ENCODE assay signal across 18 mouse cellular contexts in genomic region chr15:10721259-10721781, GRCm38 (mm10). TPM values are rescaled to one million over a fixed set of nuclear protein-coding genes. Genes with fewer than 3 reads are reported as not detected.
DNase-seq lines count a peak whose midpoint lies in the region; ATAC-seq lines count a peak whose summit lies in the region.
"Had no signal": no experiment of that assay in that cellular context is flagged by ENCODE, and none has a peak within 500 bp of the region (broad histone marks: within the 10 kb centered on the region; RNA-seq: fewer than 3 reads in every experiment).

No protein-coding gene starts in this region.

- no peak overlapping the region for H3K4me2 ChIP-seq in limb, embryonic 13.5 days (replicated peaks)
- no peak overlapping the region for H3K4me2 ChIP-seq in limb, embryonic 15.5 days
- peak overlapping the region; percentile 30; the same call in 1 of the 2 replicates for H3K4me2 ChIP-seq in lung, embryonic 16.5 days (ENCODE audit: low read depth, low read length)
- H3K4me2 ChIP-seq in stomach, embryonic 16.5 days (ENCODE audit: low read depth, low read length) = no peak overlapping the region
- H3K4me2 ChIP-seq: limb, embryonic 12.5 days; midbrain, embryonic 12.5 days had no signal

- H3K9me3 ChIP-seq in limb, embryonic 13.5 days = peaks cover 10% of the 10 kb centered on the region
- H3K9me3 ChIP-seq in limb, embryonic 10.5 days (replicated peaks) = no peaks in the 10 kb centered on the region
- H3K9me3 ChIP-seq in limb, embryonic 15.5 days = no peaks in the 10 kb centered on the region; the same call in 1 of the 2 replicates
- no peaks in the 10 kb centered on the region for H3K9me3 ChIP-seq in lung, embryonic 16.5 days (ENCODE audit: control insufficient read depth, low read length)
- H3K9me3 ChIP-seq in stomach, embryonic 16.5 days (replicated peaks; ENCODE audit: control insufficient read depth, low read length) = no peaks in the 10 kb centered on the region; the same call in 1 of the 2 replicates
- H3K9me3 ChIP-seq: G1E; midbrain, embryonic 12.5 days had no signal

- no peak for DNase-seq in limb, embryonic 10.5 days (ENCODE audit: low spot score)
- no peak for DNase-seq in gastrocnemius, postnatal 25 days
- no peak for DNase-seq in left cerebral cortex, adult 18-20 months (ENCODE audit: low spot score in 2 of 2)
- DNase-seq: cerebellum, adult 9-10 months; heart, postnatal 4 days; kidney, postnatal 25 days; liver, postnatal 0 days; right cerebral cortex, postnatal 4 days had no signal

- peaks cover 6% of the 10 kb centered on the region; the same call in 1 of the 2 replicates for H3K36me3 ChIP-seq in limb, embryonic 13.5 days
- H3K36me3 ChIP-seq in limb, embryonic 10.5 days = no peaks in the 10 kb centered on the region
- no peaks in the 10 kb centered on the region for H3K36me3 ChIP-seq in limb, embryonic 15.5 days
- no peaks in the 10 kb centered on the region for H3K36me3 ChIP-seq in lung, embryonic 16.5 days (ENCODE audit: control insufficient read depth, insufficient read depth, low read length)
- no peaks in the 10 kb centered on the region for H3K36me3 ChIP-seq in stomach, embryonic 16.5 days (ENCODE audit: control insufficient read depth, insufficient read depth, low read length)
- H3K36me3 ChIP-seq: G1E; midbrain, embryonic 12.5 days had no signal

- H3K4me1 ChIP-seq in limb, embryonic 13.5 days = peaks cover 24% of the 10 kb centered on the region
- peaks cover 17% of the 10 kb centered on the region for H3K4me1 ChIP-seq in limb, embryonic 10.5 days
- peaks cover 21% of the 10 kb centered on the region for H3K4me1 ChIP-seq in limb, embryonic 15.5 days
- H3K4me1 ChIP-seq in lung, embryonic 16.5 days (replicated peaks; ENCODE audit: control insufficient read depth, insufficient read depth, low read length) = peaks cover 26% of the 10 kb centered on the region
- H3K4me1 ChIP-seq in stomach, embryonic 16.5 days (ENCODE audit: control insufficient read depth, insufficient read depth, low read length) = no peaks in the 10 kb centered on the region

- H3K9ac ChIP-seq in limb, embryonic 13.5 days = no peak overlapping the region
- H3K9ac ChIP-seq in limb, embryonic 15.5 days = no peak overlapping the region
- peak overlapping the region; percentile 48; the same call in 1 of the 2 replicates for H3K9ac ChIP-seq in lung, embryonic 16.5 days (ENCODE audit: low read length)
- no peak overlapping the region for H3K9ac ChIP-seq in stomach, embryonic 16.5 days (ENCODE audit: low read length)
- H3K9ac ChIP-seq: limb, embryonic 12.5 days; liver, postnatal 0 days; midbrain, embryonic 12.5 days had no signal

- no peaks in the 10 kb centered on the region for H3K27me3 ChIP-seq in limb, embryonic 13.5 days
- H3K27me3 ChIP-seq in limb, embryonic 10.5 days (ENCODE audit: low read depth, poor library complexity, severe bottlenecking) = no peaks in the 10 kb centered on the region
- no peaks in the 10 kb centered on the region for H3K27me3 ChIP-seq in limb, embryonic 15.5 days
- no peaks in the 10 kb centered on the region for H3K27me3 ChIP-seq in lung, embryonic 16.5 days (ENCODE audit: control insufficient read depth, insufficient read depth, low read depth, low read length)
- no peaks in the 10 kb centered on the region for H3K27me3 ChIP-seq in stomach, embryonic 16.5 days (ENCODE audit: control insufficient read depth, insufficient read depth, low read length)
- H3K27me3 ChIP-seq: limb, embryonic 12.5 days; midbrain, embryonic 12.5 days had no signal

- ATAC-seq in limb, embryonic 13.5 days (ENCODE audit: low FRiP score, low read depth) = no peak
- ATAC-seq in limb, embryonic 15.5 days (ENCODE audit: insufficient number of reproducible peaks, low FRiP score, low TSS enrichment, low read depth) = no peak
- ATAC-seq in lung, embryonic 16.5 days (ENCODE audit: low read depth) = peak; percentile 84
- ATAC-seq in stomach, embryonic 16.5 days (ENCODE audit: insufficient read depth, low FRiP score) = peak; percentile 56
- ATAC-seq: CD4-positive, CD25-positive, alpha-beta regulatory T cell, adult 4 months; forebrain, embryonic 16.5 days; liver, postnatal 0 days had no signal

- H3K27ac ChIP-seq in limb, embryonic 13.5 days = peak overlapping the region; percentile 58
- no peak overlapping the region for H3K27ac ChIP-seq in limb, embryonic 10.5 days
- peak overlapping the region; percentile 43; the same call in 1 of the 2 replicates for H3K27ac ChIP-seq in limb, embryonic 15.5 days
- peak overlapping the region; percentile 97 for H3K27ac ChIP-seq in lung, embryonic 16.5 days (ENCODE audit: low read length)
- H3K27ac ChIP-seq in stomach, embryonic 16.5 days (ENCODE audit: low read length) = peak overlapping the region; percentile 49; the same call in 1 of the 2 replicates
- H3K27ac ChIP-seq: limb, embryonic 12.5 days; midbrain, embryonic 12.5 days had no signal

- no peak overlapping the region for H3K4me3 ChIP-seq in limb, embryonic 13.5 days
- no peak overlapping the region for H3K4me3 ChIP-seq in limb, embryonic 10.5 days
- H3K4me3 ChIP-seq in limb, embryonic 15.5 days = no peak overlapping the region
- no peak overlapping the region for H3K4me3 ChIP-seq in lung, embryonic 16.5 days (ENCODE audit: low read length)
- no peak overlapping the region for H3K4me3 ChIP-seq in stomach, embryonic 16.5 days (replicated peaks; ENCODE audit: low read length)
- H3K4me3 ChIP-seq: erythroblast, embryonic 14.5 days; limb, embryonic 12.5 days; midbrain, embryonic 12.5 days had no signal

- 88% methylated on average over 11 of the region's 11 CpGs for WGBS in limb, embryonic 13.5 days
- WGBS in limb, embryonic 10.5 days = 93% methylated on average over 11 of the region's 11 CpGs
- WGBS in limb, embryonic 15.5 days = 84% methylated on average over 11 of the region's 11 CpGs
- 52% methylated on average over 11 of the region's 11 CpGs for WGBS in lung, embryonic 16.5 days
- WGBS in stomach, embryonic 16.5 days = 72% methylated on average over 11 of the region's 11 CpGs

RNA-seq across cellular contexts. Expression of gene Rai14, which starts 6.9 kb away (rescaled TPM):
- polyA plus RNA-seq in limb, embryonic 13.5 days (2015; fragmentation: Nextera tagmentation; extraction: Ambion mirVana) = 61.5 and 63.7 TPM in 2 replicates
- polyA plus RNA-seq in limb, embryonic 10.5 days (2016; fragmentation: Nextera tagmentation; extraction: Ambion mirVana) = 50.5 and 64.8 TPM in 2 replicates
- 48.2 and 56.9 TPM in 2 replicates for polyA plus RNA-seq in limb, embryonic 15.5 days (2015; fragmentation: Nextera tagmentation; extraction: Ambion mirVana)
- 80.9 and 84.2 TPM in 2 replicates for polyA plus RNA-seq in lung, embryonic 16.5 days (2015; fragmentation: Nextera tagmentation; extraction: Ambion mirVana)
- 21.3 and 21.6 TPM in 2 replicates for polyA plus RNA-seq in stomach, embryonic 16.5 days (2015; fragmentation: Nextera tagmentation; extraction: Ambion mirVana)
- total RNA-seq in gastrocnemius, postnatal 25 days (2021) = 1 to 10 TPM; 2.6 to 3.5 TPM
- total RNA-seq in left cerebral cortex, adult 18-20 months (2021) = 10 to 100 TPM in 1 of 2 experiments, 1 to 10 TPM in 1; 7.3 to 11.1 TPM
- polyA plus RNA-seq: erythroblast, embryonic 14.5 days; G1E had no signal

Comparison
In these comparisons a context has a peak if more than half of its experiments do, and no peak if none do; other contexts are left out.
1. ATAC-seq: peak in lung, embryonic 16.5 days (single experiment) and stomach, embryonic 16.5 days (single experiment); none in limb, embryonic 13.5 days (single experiment) and limb, embryonic 15.5 days (single experiment).